Mouse (Mus musculus): Measurements from ENCODE around the gene Fam102a. TPM values are rescaled to one million over a fixed set of nuclear protein-coding genes. Genes with fewer than 3 reads are reported as not detected.
A peak's percentile ranks its signal among the peaks of the same experiment; 100 is the strongest.
"Not testable (repeated sequence)": the region's sequence is repeated elsewhere in the genome, so short reads cannot be mapped to it uniquely, and the experiment has no call there.

The Fam102a gene
- total RNA-seq, 1 experiment = 11.6 TPM

DNA sequence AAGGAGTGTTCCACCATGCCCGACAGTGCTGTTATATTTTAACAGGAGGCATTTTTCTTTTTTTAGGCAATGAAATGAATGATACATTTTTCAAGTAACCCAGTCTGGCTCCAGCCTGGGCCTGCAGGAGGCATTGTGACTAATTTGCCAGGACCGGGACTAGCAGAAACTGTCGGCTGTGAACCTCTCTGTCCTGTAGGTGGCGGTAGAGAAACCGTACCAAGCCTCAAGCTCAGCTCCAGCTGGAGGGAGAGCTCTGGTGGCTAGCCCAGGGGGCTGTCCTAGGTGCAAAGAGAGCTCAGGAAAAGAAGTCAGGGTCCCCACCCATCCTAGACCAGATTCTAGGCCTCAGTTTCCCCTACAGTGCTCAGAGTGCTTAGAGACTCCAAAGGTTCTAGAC lies 46.5 kb upstream of the Fam102a start:
- peak overlapping the region in 1 of 2 experiments; percentile 41; a peak in 1 of 4 replicates for H3K4me3 ChIP-seq (ENCODE audit: insufficient read depth in 1 of 2, low read depth in 1 of 2, low read length in 2 of 2, poor library complexity in 1 of 2, severe bottlenecking in 1 of 2)
- TF ChIP-seq CHD2 (IDR thresholded peaks at IDR 0.05; ENCODE audit: low read depth, low read length) (no peak), MAFK (IDR thresholded peaks at IDR 0.05; ENCODE audit: insufficient read depth, low read depth, low read length) (0 out of 2 replicates have a peak, but pooled peaks have one; percentile 3), ZNF384 (IDR thresholded peaks at IDR 0.05; ENCODE audit: low read depth, low read length) (0 out of 2 replicates have a peak, but pooled peaks have one; percentile 23)
- in situ Hi-C loops (cut with MboI; ENCODE audit: low sequenced_read_pairs in 2 of 2, unreplicated experiment in 2 of 2) = no loop called here
- no peaks in the 10 kb centered on the region for H3K9me3 ChIP-seq (ENCODE audit: control insufficient read depth, insufficient read depth, low read depth, low read length)
- no peaks in the 10 kb centered on the region for H3K36me3 ChIP-seq (ENCODE audit: control insufficient read depth, insufficient read depth, low read length, poor library complexity, severe bottlenecking)
- H3K9ac ChIP-seq (ENCODE audit: insufficient read depth, low read depth, low read length, poor library complexity, severe bottlenecking) = no peak overlapping the region
- peaks cover 0 to 14% of the 10 kb centered on the region in 2 experiments; a peak in 2 of 4 replicates for H3K4me1 ChIP-seq (ENCODE audit: control insufficient read depth in 2 of 2, insufficient read depth in 2 of 2, low read length in 2 of 2, poor library complexity in 1 of 2)
- peak; percentile 95 for DNase-seq (ENCODE audit: low read depth, low spot score)
- H3K27ac ChIP-seq (ENCODE audit: insufficient read depth, low read depth, low read length, poor library complexity, severe bottlenecking) = no peak overlapping the region

GRCm38 (mm10) chr2:32490730-32491129 lies 44.4 kb upstream of the Fam102a start:
- in situ Hi-C loops (cut with MboI; ENCODE audit: low sequenced_read_pairs in 2 of 2, unreplicated experiment in 2 of 2); H3K36me3 ChIP-seq (ENCODE audit: control insufficient read depth, insufficient read depth, low read length, poor library complexity, severe bottlenecking); H3K27ac ChIP-seq (ENCODE audit: insufficient read depth, low read depth, low read length, poor library complexity, severe bottlenecking); H3K4me3 ChIP-seq (ENCODE audit: insufficient read depth in 1 of 2, low read depth in 1 of 2, low read length in 2 of 2, poor library complexity in 1 of 2, severe bottlenecking in 1 of 2); H3K9ac ChIP-seq (ENCODE audit: insufficient read depth, low read depth, low read length, poor library complexity, severe bottlenecking); DNase-seq (ENCODE audit: low read depth, low spot score); H3K9me3 ChIP-seq (ENCODE audit: control insufficient read depth, insufficient read depth, low read depth, low read length): not testable (repeated sequence)
- peaks cover 0 to 10% of the 10 kb centered on the region in 2 experiments; a peak in 2 of 4 replicates for H3K4me1 ChIP-seq (ENCODE audit: control insufficient read depth in 2 of 2, insufficient read depth in 2 of 2, low read length in 2 of 2, poor library complexity in 1 of 2)

- DNase-seq (ENCODE audit: low read depth, low spot score) = no peak
- Histone ChIP-seq H3K36me3 (ENCODE audit: control insufficient read depth, insufficient read depth, low read length, poor library complexity, severe bottlenecking) (no peaks in the 10 kb centered on the region), H3K4me1 (ENCODE audit: control insufficient read depth in 2 of 2, insufficient read depth in 2 of 2, low read length in 2 of 2, poor library complexity in 1 of 2) (peaks cover 0 to 15% of the 10 kb centered on the region in 2 experiments; a peak in 2 of 4 replicates), H3K9ac (ENCODE audit: insufficient read depth, low read depth, low read length, poor library complexity, severe bottlenecking) (no peak overlapping the region), H3K4me3 (ENCODE audit: insufficient read depth in 1 of 2, low read depth in 1 of 2, low read length in 2 of 2, poor library complexity in 1 of 2, severe bottlenecking in 1 of 2) (no peak overlapping the region), H3K27ac (ENCODE audit: insufficient read depth, low read depth, low read length, poor library complexity, severe bottlenecking) (no peak overlapping the region), H3K9me3 (ENCODE audit: control insufficient read depth, insufficient read depth, low read depth, low read length) (no peaks in the 10 kb centered on the region)
- in situ Hi-C loops (cut with MboI; ENCODE audit: low sequenced_read_pairs in 2 of 2, unreplicated experiment in 2 of 2) = no loop called here
- no peak for TF ChIP-seq HCFC1 (IDR thresholded peaks at IDR 0.05; ENCODE audit: borderline replicate concordance, insufficient read depth, low read length)
- TF ChIP-seq MAFK (IDR thresholded peaks at IDR 0.05; ENCODE audit: insufficient read depth, low read depth, low read length) = no peak
- no peak for TF ChIP-seq CHD2 (IDR thresholded peaks at IDR 0.05; ENCODE audit: low read depth, low read length)
- TF ChIP-seq ZC3H11A (IDR thresholded peaks at IDR 0.05; ENCODE audit: borderline replicate concordance, low read depth, low read length) = no peak
- TF ChIP-seq ZNF384 (IDR thresholded peaks at IDR 0.05; ENCODE audit: low read depth, low read length) = no peak
These were observed 42.5 kb upstream of the Fam102a start for GRCm38 (mm10) chr2:32492661-32493060.

DNA sequence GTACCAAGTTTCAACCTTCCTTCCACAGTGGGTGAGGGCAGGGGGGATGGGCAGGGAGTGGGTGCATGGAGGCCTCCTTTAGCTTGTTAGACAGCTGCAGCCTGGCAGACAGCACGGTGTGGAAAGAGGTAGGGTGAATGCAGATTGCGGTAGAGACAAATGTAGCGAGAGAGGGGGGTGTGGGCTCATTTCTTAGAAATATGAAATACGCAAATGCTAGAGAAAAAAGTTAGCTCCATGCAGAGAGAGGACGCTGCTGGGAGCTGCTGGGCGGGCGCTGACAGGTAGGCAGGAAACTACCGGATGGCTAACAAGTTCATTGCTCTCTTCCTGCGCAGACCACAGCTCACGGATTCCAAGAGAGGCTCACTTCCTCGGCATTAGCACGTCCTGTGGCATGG lies 41.8 kb upstream of the Fam102a start:
- Histone ChIP-seq H3K9me3 (ENCODE audit: control insufficient read depth, insufficient read depth, low read depth, low read length) (no peaks in the 10 kb centered on the region), H3K4me3 (ENCODE audit: insufficient read depth in 1 of 2, low read depth in 1 of 2, low read length in 2 of 2, poor library complexity in 1 of 2, severe bottlenecking in 1 of 2) (no peak overlapping the region), H3K9ac (ENCODE audit: insufficient read depth, low read depth, low read length, poor library complexity, severe bottlenecking) (no peak overlapping the region), H3K36me3 (ENCODE audit: control insufficient read depth, insufficient read depth, low read length, poor library complexity, severe bottlenecking) (no peaks in the 10 kb centered on the region), H3K4me1 (ENCODE audit: control insufficient read depth in 2 of 2, insufficient read depth in 2 of 2, low read length in 2 of 2, poor library complexity in 1 of 2) (peaks cover 0 to 17% of the 10 kb centered on the region in 2 experiments; a peak in 2 of 4 replicates), H3K27ac (ENCODE audit: insufficient read depth, low read depth, low read length, poor library complexity, severe bottlenecking) (no peak overlapping the region)
- DNase-seq (ENCODE audit: low read depth, low spot score) = no peak
- in situ Hi-C loops (cut with MboI; ENCODE audit: low sequenced_read_pairs in 2 of 2, unreplicated experiment in 2 of 2) = no loop called here
- TF ChIP-seq HCFC1 (IDR thresholded peaks at IDR 0.05; ENCODE audit: borderline replicate concordance, insufficient read depth, low read length) (no peak), ZNF384 (IDR thresholded peaks at IDR 0.05; ENCODE audit: low read depth, low read length) (no peak), ZC3H11A (IDR thresholded peaks at IDR 0.05; ENCODE audit: borderline replicate concordance, low read depth, low read length) (no peak), MAFK (IDR thresholded peaks at IDR 0.05; ENCODE audit: insufficient read depth, low read depth, low read length) (no peak), CHD2 (IDR thresholded peaks at IDR 0.05; ENCODE audit: low read depth, low read length) (no peak)

GRCm38 (mm10) chr2:32494522-32494921 lies 40.6 kb upstream of the Fam102a start:
- Histone ChIP-seq H3K9ac (ENCODE audit: insufficient read depth, low read depth, low read length, poor library complexity, severe bottlenecking) (no peak overlapping the region), H3K36me3 (ENCODE audit: control insufficient read depth, insufficient read depth, low read length, poor library complexity, severe bottlenecking) (no peaks in the 10 kb centered on the region), H3K27ac (ENCODE audit: insufficient read depth, low read depth, low read length, poor library complexity, severe bottlenecking) (no peak overlapping the region), H3K4me1 (ENCODE audit: control insufficient read depth in 2 of 2, insufficient read depth in 2 of 2, low read length in 2 of 2, poor library complexity in 1 of 2) (peaks cover 0 to 17% of the 10 kb centered on the region in 2 experiments; a peak in 2 of 4 replicates), H3K4me3 (ENCODE audit: insufficient read depth in 1 of 2, low read depth in 1 of 2, low read length in 2 of 2, poor library complexity in 1 of 2, severe bottlenecking in 1 of 2) (no peak overlapping the region), H3K9me3 (ENCODE audit: control insufficient read depth, insufficient read depth, low read depth, low read length) (no peaks in the 10 kb centered on the region)
- in situ Hi-C loops (cut with MboI; ENCODE audit: low sequenced_read_pairs in 2 of 2, unreplicated experiment in 2 of 2) = no loop called here
- TF ChIP-seq ZNF384 (IDR thresholded peaks at IDR 0.05; ENCODE audit: low read depth, low read length) (no peak), ZC3H11A (IDR thresholded peaks at IDR 0.05; ENCODE audit: borderline replicate concordance, low read depth, low read length) (no peak), MAFK (IDR thresholded peaks at IDR 0.05; ENCODE audit: insufficient read depth, low read depth, low read length) (no peak)
- DNase-seq (ENCODE audit: low read depth, low spot score) = no peak
